Mouse (Mus musculus) gastrocnemius, postnatal 4 days (tissue): ENCODE results near the gene Lcn9. TPM values are rescaled to one million over a fixed set of nuclear protein-coding genes. Genes with fewer than 3 reads are reported as not detected.
A peak's percentile ranks its signal among the peaks of the same experiment; 100 is the strongest.

ENCODE experiments used
- DNase-seq, 2 experiments: peaks; one replicate each; pipeline ENCODE4 v3.0.0; 2021 to 2022; ENCODE audit warnings: low spot score in 2 of 2, mixed read lengths in 2 of 2
- total RNA-seq, 2 experiments: library from RNA; stranded (reverse); gene quantifications; 2 replicates each; pipeline ENCODE4 v1.2.3; 2021

Lcn9 gene
- total RNA-seq, 2 experiments from 2014 or later: not detected

- no peak for DNase-seq
These were observed 24.3 kb downstream of the Lcn9 start, which contains the start of gene Sohlh1 for GRCm38 (mm10) chr2:25847226-25847625. Gene Sohlh1 (minus strand): TSS chr2:25847248.

- peak; percentile 40 to 48 for DNase-seq
These were observed 27.4 kb downstream of the Lcn9 start for GRCm38 (mm10) chr2:25850330-25850729.

GRCm38 (mm10) chr2:25852626-25853025 is 29.7 kb downstream of the Lcn9 start:
- DNase-seq: peak in 1 of 2 experiments; percentile 16

GRCm38 (mm10) chr2:25853998-25854397 is 31.0 kb downstream of the Lcn9 start:
- DNase-seq: no peak

GRCm38 (mm10) chr2:25859891-25860290 is 36.9 kb downstream of the Lcn9 start:
- no peak for DNase-seq

GRCm38 (mm10) chr2:25862038-25862437 is 39.1 kb downstream of the Lcn9 start:
- no peak for DNase-seq

GRCm38 (mm10) chr2:25862696-25863270 is 39.8 kb downstream of the Lcn9 start:
- DNase-seq: no peak

GRCm38 (mm10) chr2:25863337-25864131 is 40.6 kb downstream of the Lcn9 start, which contains the start of gene Kcnt1:
Gene Kcnt1 (plus strand): TSS chr2:25863734.
- no peak for DNase-seq

GRCm38 (mm10) chr2:25864230-25864629 is 41.3 kb downstream of the Lcn9 start:
- no peak for DNase-seq

- DNase-seq: peak in 1 of 2 experiments; percentile 30
These were observed 42.5 kb downstream of the Lcn9 start for GRCm38 (mm10) chr2:25865412-25865811.

GRCm38 (mm10) chr2:25866656-25867055 is 43.7 kb downstream of the Lcn9 start:
- DNase-seq: no peak

Other genes with a start within 250 kb of the Lcn9 start
- 1 to 10 TPM; 2.3 to 2.5 TPM for gene Mamdc4, start 248.3 kb upstream of the Lcn9 start, total RNA-seq
- 10 to 100 TPM; 43.0 to 44.8 TPM for gene Phpt1, start 247.9 kb upstream of the Lcn9 start, total RNA-seq
- under 1 TPM; 0.07 to 0.08 TPM for gene Ajm1, start 241.4 kb upstream of the Lcn9 start, total RNA-seq
- 10 to 100 TPM; 59.3 to 65.0 TPM for gene Rabl6, start 214.6 kb upstream of the Lcn9 start, total RNA-seq
- not detected for gene Ccdc183, start 205.5 kb upstream of the Lcn9 start, total RNA-seq
- 10 to 100 TPM; 11.7 to 18.6 TPM for gene Tmem141, start 201.1 kb upstream of the Lcn9 start, total RNA-seq
- gene Fcna, start 195.1 kb upstream of the Lcn9 start, total RNA-seq: 10 to 100 TPM in 1 of 2 experiments, 1 to 10 TPM in 1; 9.7 to 14.3 TPM
- 1 to 10 TPM; 1.2 to 2.5 TPM for gene Lcn8, start 170.0 kb upstream of the Lcn9 start, total RNA-seq
- not detected for gene Lcn5, start 165.2 kb upstream of the Lcn9 start, total RNA-seq
- gene Lcn6, start 146.4 kb upstream of the Lcn9 start, total RNA-seq: not detected
- gene Lcn10, start 140.4 kb upstream of the Lcn9 start, total RNA-seq: not detected
- not detected for gene Obp2a, start 123.1 kb upstream of the Lcn9 start, total RNA-seq
- 10 to 100 TPM; 21.5 to 25.6 TPM for gene Bmyc, start 116.4 kb upstream of the Lcn9 start, total RNA-seq
- gene Obp2b, start 86.1 kb upstream of the Lcn9 start, total RNA-seq: not detected
- not detected for gene Lcn3, start 57.6 kb upstream of the Lcn9 start, total RNA-seq
- not detected for gene Lcn11, start 46.1 kb upstream of the Lcn9 start, total RNA-seq
- not detected for gene Gm13539, start 40.9 kb upstream of the Lcn9 start, total RNA-seq
- not detected for gene Glt6d1, start 7.3 kb upstream of the Lcn9 start, total RNA-seq
- gene Sohlh1, start 24.1 kb downstream of the Lcn9 start, total RNA-seq: not detected
- under 1 TPM; 0.16 to 0.49 TPM for gene Kcnt1, start 40.6 kb downstream of the Lcn9 start, total RNA-seq
- 10 to 100 TPM; 34.2 to 45.1 TPM for gene Camsap1, start 160.1 kb downstream of the Lcn9 start, total RNA-seq
- gene Ubac1, start 198.6 kb downstream of the Lcn9 start, total RNA-seq: 100 to 1,000 TPM; 186 to 187 TPM